Mouse (Mus musculus) NIH3T3 (cell line): ENCODE measurements around the gene Olfr1133.
"Not testable (repeated sequence)": the region's sequence is repeated elsewhere in the genome, so short reads cannot be mapped to it uniquely, and the experiment has no call there.

Experiments used
- DNase-seq: peaks from one replicate; pipeline ENCODE4 v3.0.0-alpha.2; 2012; ENCODE audit warnings: low read depth

The Olfr1133 gene

GRCm38 (mm10) chr2:87647274-87647673 lies at the start of gene Olfr1133:
Gene Olfr1133 (minus strand): TSS chr2:87647374.
- no peak for DNase-seq

- no peak for DNase-seq
Observed at GRCm38 (mm10) chr2:87693847-87694246, 46.7 kb upstream of the Olfr1133 start, which contains the start of gene Olfr1136. Gene Olfr1136 (minus strand): TSS chr2:87693947.

GRCm38 (mm10) chr2:87673564-87673963 lies 26.4 kb upstream of the Olfr1133 start, which contains the start of gene Olfr1135:
Gene Olfr1135 (minus strand): TSS chr2:87673664.
- no peak for DNase-seq

GRCm38 (mm10) chr2:87658360-87658759 lies 11.2 kb upstream of the Olfr1133 start, which contains the start of gene Olfr1134:
Gene Olfr1134 (minus strand): TSS chr2:87658460.
- DNase-seq: no peak

GRCm38 (mm10) chr2:87642441-87642840 lies 4.7 kb downstream of the Olfr1133 start:
- no peak for DNase-seq

GRCm38 (mm10) chr2:87637435-87637834 lies 9.7 kb downstream of the Olfr1133 start, which contains the start of gene Olfr1132:
Gene Olfr1132 (minus strand): TSS chr2:87637535.
- no peak for DNase-seq

- no peak for DNase-seq
Observed at GRCm38 (mm10) chr2:87626804-87627203, 20.4 kb downstream of the Olfr1133 start, which contains the start of gene Olfr1131. Gene Olfr1131 (plus strand): TSS chr2:87627104.

- DNase-seq: not testable (repeated sequence)
Observed at GRCm38 (mm10) chr2:87605912-87606311, 41.3 kb downstream of the Olfr1133 start, which contains the start of gene Olfr1130. Gene Olfr1130 (plus strand): TSS chr2:87606212.
